Mouse (Mus musculus): ENCODE data around the gene Plekhb2.

The Plekhb2 gene

GRCm38 (mm10) chr1:34868391-34868790 is 18.6 kb downstream of the Plekhb2 start:
- peak; percentile 79 for DNase-seq

- DNase-seq, result peak; percentile 86
Measured at GRCm38 (mm10) chr1:34869231-34869630, 19.5 kb downstream of the Plekhb2 start.

GRCm38 (mm10) chr1:34871170-34871569 is 21.4 kb downstream of the Plekhb2 start:
- DNase-seq, result peak; percentile 81

- DNase-seq, result no peak
Measured at GRCm38 (mm10) chr1:34873551-34873950, 23.8 kb downstream of the Plekhb2 start.

- DNase-seq, result peak; percentile 80
Measured at GRCm38 (mm10) chr1:34879611-34880010, 29.8 kb downstream of the Plekhb2 start.

- no peak for DNase-seq
Measured at GRCm38 (mm10) chr1:34883776-34884175, 34.0 kb downstream of the Plekhb2 start.

- DNase-seq, result peak; percentile 83
Measured at GRCm38 (mm10) chr1:34891559-34892289, 41.9 kb downstream of the Plekhb2 start.

- peak; percentile 65 for DNase-seq
Measured at GRCm38 (mm10) chr1:34892466-34892865, 42.7 kb downstream of the Plekhb2 start.

GRCm38 (mm10) chr1:34893331-34893730 is 43.6 kb downstream of the Plekhb2 start:
- peak; percentile 87 for DNase-seq

- DNase-seq, result no peak
Measured at GRCm38 (mm10) chr1:34893831-34894230, 44.1 kb downstream of the Plekhb2 start.

- peak; percentile 77 for DNase-seq
Measured at GRCm38 (mm10) chr1:34896102-34896501, 46.3 kb downstream of the Plekhb2 start.

GRCm38 (mm10) chr1:34896898-34897297 is 47.1 kb downstream of the Plekhb2 start:
- peak; percentile 84 for DNase-seq

- no peak for DNase-seq
Measured at GRCm38 (mm10) chr1:34928656-34929055, 78.9 kb downstream of the Plekhb2 start.

All from heart, adult 11 months (tissue).